Mouse (Mus musculus) granulocyte monocyte progenitor cell, adult 5-6 weeks (primary cell): ENCODE results near the gene Uba5. TPM values are rescaled to one million over a fixed set of nuclear protein-coding genes. Genes with fewer than 3 reads are reported as not detected.

ENCODE experiments used
- ATAC-seq: replicated peaks from 2 replicates; pipeline ENCODE4 v1.8.0; 2016; ENCODE audit warnings: mild to moderate bottlenecking, moderate TSS enrichment, inconsistent platforms; ENCODE audit not compliant: poor library complexity, severe bottlenecking
- total RNA-seq, 2 experiments: library from RNA; stranded (forward) in 1 of 2; stranded (reverse) in 1 of 2; fragments of 200-712, 200-1000 nt in 1 of 2; fragments of >200 nt in 1 of 2; fragmentation: Nextera tagmentation in 1 of 2; gene quantifications; 2 replicates each; pipeline ENCODE4 v1.2.3; 2014 to 2017

The Uba5 gene
- total RNA-seq, 2 experiments from 2014 or later, result 52.5 to 57.4 TPM

DNA sequence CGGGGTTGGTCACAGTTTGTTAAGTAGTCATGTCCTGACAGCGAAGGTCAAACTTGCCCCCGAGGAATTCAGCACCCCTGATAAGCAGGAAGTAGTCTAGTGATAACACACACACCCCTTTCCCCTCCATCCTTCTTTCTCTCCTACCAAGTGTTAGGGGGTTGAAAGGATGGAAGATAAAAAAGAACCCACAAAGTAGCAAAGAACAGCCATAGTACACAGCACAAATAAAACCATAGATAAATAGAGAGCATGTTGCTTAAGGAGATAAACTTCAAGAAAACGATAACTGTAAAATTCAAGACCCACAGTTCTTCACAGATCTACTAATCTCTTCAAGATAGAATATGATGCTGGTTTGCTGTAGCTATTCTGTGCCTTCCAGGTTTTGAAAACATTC lies 7.3 kb upstream of the Uba5 start:
- no peak for ATAC-seq

- ATAC-seq, result no peak
Observed at GRCm38 (mm10) chr9:104064571-104064970, 1.6 kb upstream of the Uba5 start.

DNA sequence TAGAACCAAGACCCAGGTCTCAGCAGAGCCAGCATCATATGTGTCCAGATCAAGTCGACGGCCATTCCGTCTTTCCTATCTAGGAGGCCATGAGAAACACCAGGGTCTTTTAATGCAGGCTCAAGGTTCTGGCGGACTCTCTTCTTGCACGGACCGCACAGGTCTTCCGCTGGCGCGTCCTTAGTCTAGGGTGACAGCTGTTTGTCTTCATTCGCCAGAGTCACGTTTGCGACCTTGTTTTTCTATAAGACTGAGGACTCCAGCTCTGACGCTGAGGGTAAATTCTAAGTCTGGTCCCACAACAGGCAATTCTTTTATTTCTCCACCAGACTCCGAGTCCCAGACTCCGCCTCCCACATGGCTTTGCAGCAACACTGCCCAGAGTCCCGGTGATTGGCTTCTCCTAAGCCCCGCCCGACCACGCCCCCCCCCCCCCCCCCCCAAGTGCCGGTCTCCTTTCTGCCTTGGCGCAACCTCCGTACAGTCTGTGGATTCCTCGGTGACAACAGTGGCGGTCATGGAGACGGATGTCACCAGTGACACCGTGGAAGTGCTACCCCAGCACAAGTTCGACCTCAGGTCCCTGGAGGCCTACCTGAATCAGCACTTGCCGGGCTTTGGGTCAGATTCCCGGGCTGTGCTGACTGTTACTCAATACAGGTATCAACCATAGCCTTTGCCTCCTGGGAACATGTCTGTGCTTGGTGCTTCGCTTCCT lies 469 bp upstream of the Uba5 start, which contains the start of gene Acad11:
Gene Acad11, plus strand, starts transcription at position 134 of the 718 bp plus-strand sequence.
- ATAC-seq, result peak; percentile 76

DNA sequence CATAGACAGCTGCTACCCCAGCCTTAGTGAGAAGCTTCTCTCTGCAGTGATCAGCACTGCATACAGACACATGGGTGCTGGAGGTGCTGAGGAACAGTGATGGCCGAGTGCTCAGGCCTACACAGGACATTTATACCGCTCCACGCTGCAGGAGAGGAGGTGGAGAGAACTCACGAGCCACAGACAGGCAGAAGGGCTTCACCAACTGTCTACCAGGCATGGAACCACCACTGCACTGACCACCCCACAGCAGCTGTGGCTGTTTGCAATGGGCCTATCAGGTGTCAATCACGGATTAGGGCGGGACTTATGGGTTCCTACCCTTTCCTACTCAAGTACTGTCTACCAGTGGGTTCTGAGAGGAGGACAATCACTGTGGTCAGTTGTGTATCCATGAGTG lies 11.9 kb downstream of the Uba5 start:
- ATAC-seq, result no peak

GRCm38 (mm10) chr9:104043676-104044075 lies 19.3 kb downstream of the Uba5 start:
- no peak for ATAC-seq

- ATAC-seq, result no peak
Observed at GRCm38 (mm10) chr9:104040362-104040761, 22.6 kb downstream of the Uba5 start, which contains the start of gene Gm28305. TSS of gene Gm28305 (plus strand) at chr9:104040662.

DNA sequence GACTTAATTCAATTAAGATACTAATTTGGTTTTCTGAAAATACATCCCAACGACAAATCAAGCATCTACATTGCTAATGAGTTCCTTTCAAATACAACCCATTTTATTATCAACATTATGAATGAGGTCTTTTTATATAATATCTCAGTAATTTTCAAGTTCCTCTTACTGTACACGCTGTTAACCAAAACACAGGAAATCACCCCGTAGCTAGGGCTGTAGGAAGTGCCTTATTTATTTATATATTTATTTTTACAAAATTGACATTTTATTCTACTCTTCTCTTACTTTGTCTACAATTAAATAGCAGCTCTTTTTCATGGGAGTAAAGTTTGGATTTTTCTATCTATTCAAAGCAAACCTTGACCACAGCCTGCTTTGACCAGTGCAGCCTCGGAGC lies 23.2 kb downstream of the Uba5 start:
- peak; percentile 36 for ATAC-seq

- 0 out of 2 replicates have a peak, but pooled peaks have one; percentile 20 for ATAC-seq
Observed at GRCm38 (mm10) chr9:104039031-104039695, 23.8 kb downstream of the Uba5 start.

- no peak for ATAC-seq
Observed at GRCm38 (mm10) chr9:104038266-104038665, 24.7 kb downstream of the Uba5 start.

DNA sequence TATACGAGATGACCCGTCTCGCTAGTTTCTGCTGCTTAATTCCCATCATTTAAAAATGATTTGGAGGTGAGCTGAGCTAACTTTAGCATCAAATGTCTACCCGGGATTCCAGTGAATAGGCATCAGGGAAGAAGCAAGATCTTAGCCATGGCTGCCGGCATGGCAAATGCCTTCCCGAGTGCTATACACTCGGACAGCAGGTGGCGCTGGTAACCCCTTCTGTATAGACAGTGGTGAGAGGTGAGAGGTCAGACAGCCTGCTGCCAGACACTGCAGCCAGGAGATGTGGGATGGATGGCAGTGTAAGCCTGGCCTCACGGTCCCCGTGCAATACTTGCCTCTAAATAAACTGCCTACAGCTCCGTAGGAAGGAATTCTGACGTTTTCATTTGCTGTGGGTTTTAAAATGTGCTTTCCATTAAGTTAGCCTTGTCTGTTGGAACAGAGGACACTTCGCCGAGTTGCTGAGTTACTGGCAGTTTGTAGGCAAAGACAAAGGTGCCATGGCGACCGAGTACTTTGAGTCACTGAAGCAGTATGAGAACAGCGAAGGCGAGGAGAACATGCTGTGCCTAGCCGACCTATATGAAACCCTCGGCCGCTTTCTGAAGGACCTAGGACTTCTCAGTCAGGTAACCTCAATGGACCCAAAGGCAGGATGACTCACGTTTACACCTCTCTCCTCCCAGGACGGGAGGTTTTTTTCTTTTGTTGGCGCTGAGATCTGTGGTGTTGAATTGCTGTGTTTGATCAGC lies 27.5 kb downstream of the Uba5 start:
- ATAC-seq, result peak; percentile 95

GRCm38 (mm10) chr9:104034718-104035117 lies 28.2 kb downstream of the Uba5 start:
- ATAC-seq, result no peak

DNA sequence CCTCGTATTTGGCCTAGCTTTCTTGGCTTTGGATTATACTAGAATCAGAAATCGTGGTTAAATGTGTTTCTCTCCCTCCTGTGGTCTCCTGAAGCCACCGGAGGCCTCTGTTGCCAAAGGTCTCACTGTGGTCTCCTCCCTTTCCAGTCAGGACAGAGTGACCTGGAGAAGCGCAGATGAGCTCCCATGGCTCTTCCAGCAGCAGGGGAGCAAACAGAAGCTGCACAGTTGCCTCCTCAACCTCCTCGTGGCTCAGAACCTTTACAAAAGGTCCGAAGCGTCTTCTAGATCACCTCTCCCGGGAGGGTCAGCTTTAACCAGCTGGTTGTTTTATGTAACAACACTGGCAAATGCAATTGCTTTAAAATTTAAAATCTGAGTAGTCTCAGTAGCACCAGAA lies 28.7 kb downstream of the Uba5 start:
- ATAC-seq, result no peak

GRCm38 (mm10) chr9:104029861-104030260 lies 33.1 kb downstream of the Uba5 start:
- ATAC-seq, result no peak

- ATAC-seq, result no peak
Observed at GRCm38 (mm10) chr9:104027186-104027585, 35.7 kb downstream of the Uba5 start.

DNA sequence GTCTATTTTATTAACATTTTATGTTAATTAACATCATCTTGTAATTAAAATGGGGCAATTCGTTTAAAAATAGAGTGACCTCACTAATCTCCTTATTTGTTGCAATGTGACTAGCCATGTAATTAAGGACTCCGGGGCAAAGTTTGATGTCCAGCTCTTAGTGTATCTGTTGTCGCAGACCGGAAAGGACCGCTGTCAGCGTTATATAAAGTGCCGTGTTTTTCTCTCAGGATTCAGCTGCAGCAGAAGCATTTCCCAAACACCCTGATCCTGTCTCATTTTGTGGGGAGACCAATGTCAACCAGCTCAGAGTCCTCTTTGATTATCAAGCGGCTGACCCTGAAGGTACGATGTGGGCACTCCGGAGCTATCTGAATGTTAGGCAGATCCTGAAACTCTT lies 41.9 kb downstream of the Uba5 start:
- ATAC-seq, result no peak

DNA sequence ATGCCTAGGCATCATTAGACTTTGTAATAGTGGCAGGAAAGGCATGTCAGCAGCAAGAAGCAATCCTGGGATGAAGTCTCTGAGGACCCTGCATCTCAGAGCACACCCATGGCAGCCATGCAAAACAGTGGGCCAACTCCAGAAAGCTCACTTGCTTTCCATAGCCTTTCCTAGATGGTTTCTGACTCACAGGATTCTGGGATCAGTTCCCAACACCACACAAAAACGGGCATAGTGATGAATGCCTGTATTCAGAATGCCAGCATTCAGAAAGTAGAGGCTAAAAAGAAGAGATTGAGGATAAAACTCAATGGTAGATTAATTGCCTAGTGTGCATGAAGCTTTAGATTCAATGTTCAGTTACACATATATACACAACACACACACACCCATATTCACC lies 48.4 kb downstream of the Uba5 start:
- no peak for ATAC-seq

GRCm38 (mm10) chr9:104002913-104003330 lies 60.0 kb downstream of the Uba5 start:
- ATAC-seq, result peak; percentile 40

GRCm38 (mm10) chr9:104001921-104002859 lies 60.7 kb downstream of the Uba5 start, which contains the start of gene Nphp3:
TSS of gene Nphp3 (plus strand) at chr9:104002544.
- ATAC-seq, result peak; percentile 90

DNA sequence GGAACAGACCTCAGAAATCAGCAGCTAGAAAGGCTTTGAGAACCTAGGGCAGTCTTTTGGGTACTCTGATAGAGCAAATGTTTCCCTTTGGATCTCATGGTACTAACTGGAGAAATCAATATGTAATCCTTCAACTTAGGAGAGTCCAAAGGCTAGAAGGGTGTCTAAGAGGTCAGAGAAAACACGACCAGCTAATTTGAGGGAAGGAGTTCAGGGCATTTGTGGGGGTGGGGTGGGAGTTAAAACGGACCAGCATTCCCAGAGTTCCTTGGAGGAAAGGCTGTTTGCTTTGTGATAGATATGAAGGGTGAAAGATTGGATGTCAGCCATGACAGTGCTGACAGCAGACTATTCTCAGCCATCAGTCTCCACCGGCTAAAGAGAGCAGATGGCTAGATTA lies 62.3 kb downstream of the Uba5 start:
- ATAC-seq, result no peak
